Mouse (Mus musculus): ENCODE results near the gene C1qtnf7. TPM values are rescaled to one million over a fixed set of nuclear protein-coding genes. Genes with fewer than 3 reads are reported as not detected.
A peak's percentile ranks its signal among the peaks of the same experiment; 100 is the strongest.

Gene C1qtnf7
- polyA plus RNA-seq, 1 experiment: 2.7 TPM

DNA sequence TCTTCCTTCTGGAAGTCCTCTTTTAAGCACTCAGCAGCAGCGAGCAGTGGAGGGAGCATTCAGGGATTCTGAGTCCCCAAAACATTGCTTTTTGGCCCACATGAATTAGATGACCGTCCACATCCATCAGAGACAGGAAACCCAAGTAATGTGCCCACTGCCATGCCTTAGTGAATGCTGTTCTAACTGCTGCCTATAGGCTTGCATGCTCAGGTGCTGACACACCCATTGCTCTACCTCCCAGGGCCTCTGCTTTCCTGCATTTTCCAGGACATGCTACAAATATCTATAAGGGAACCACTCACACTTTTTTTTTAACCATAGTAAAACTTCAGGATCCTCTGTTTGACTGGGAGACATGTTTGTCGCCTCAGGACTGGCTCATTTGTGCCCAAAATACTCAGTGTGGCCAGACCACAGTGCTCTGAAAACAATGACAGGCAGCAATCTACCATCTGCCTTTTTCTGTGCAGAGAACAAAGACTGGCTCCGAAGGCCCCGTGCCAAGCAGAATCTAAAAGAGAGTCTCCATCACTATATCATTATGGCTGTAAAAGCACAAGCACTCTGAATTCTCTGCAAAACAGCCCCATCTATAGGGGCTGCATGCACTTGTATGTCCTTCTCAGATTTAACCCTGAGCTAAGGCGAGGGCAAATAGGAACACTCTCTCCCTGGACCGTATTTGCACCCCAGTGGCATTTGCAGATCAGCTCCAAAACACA, 106.4 kb downstream of the C1qtnf7 start:
- Histone ChIP-seq H3K4me1 (ENCODE audit: control insufficient read depth, insufficient read depth, insufficient read length, low read length) (no peaks in the 10 kb centered on the region), H3K27ac (replicated peaks; ENCODE audit: low read depth, low read length) (no peak overlapping the region), H3K4me3 (ENCODE audit: insufficient read depth, low read depth, low read length) (no peak overlapping the region)

DNA sequence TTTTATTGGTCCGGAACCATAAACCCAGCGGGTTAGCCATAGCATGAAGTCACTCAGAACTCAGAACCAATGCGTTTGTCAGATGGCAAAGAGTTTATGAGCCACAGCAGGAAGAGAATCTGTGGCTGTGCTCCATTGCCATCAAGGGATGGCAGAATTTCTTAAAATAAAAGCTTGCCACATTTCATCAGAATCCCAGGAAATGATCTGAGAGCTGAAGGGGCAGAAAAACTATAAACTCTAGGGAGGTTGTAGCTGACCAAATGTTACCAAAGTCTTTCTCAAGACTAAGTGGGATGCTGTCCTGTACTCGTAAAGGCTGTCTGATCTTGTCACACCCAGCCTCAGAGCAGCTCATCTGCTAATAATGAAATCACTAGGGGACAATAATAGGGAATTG, 110.1 kb downstream of the C1qtnf7 start:
- Histone ChIP-seq H3K4me3 (ENCODE audit: insufficient read depth, low read depth, low read length) (no peak overlapping the region), H3K27ac (replicated peaks; ENCODE audit: low read depth, low read length) (no peak overlapping the region), H3K4me1 (ENCODE audit: control insufficient read depth, insufficient read depth, insufficient read length, low read length) (no peaks in the 10 kb centered on the region)

DNA sequence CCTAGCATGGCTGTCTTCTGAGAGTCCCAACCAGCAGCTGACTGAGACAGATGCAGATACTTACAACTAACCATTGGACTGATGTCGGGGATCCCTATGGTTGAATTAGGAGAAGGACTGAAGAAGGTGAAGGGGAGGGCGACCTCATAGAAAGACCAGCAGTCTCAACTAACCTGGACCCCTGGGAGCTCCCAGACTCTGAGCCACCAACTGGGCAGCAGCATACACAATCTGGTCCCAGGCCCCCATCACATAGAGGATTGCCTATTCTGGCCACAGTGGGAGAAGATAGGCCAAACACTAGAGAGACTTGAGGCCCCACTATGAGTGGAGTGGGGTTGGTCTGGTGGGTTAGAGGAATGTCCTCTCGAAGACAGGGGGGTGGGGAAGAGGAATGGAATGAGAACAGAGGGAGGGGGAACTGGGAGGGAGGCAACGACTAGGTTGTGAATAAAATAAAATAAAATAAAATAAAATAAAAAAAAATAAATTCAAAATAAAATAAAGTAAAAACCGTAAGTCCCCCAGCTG, 118.8 kb downstream of the C1qtnf7 start:
- H3K27ac ChIP-seq (replicated peaks; ENCODE audit: low read depth, low read length): no peak overlapping the region

DNA sequence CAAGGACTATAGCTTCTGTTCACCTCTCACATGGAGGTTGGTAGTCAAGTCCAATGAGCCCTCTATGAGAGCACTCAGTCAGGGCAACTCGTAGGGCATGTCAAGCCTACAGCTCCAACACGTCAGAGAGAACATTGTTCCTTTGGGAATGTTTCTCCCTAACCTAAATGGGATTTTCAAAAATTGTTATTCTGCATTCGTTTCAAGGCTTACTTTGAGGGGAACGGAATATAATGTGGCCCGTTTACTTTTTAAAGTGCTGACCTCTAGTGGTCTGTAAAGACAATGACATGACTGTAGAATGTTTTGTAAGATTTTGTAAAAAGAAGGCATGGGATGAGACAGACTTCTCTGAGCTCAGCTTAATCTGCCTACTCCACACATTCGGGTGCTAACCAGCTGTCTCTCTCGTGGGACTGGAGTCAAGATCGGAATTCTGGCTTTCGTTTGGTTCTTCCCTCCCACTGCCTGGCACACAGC, 119.3 kb downstream of the C1qtnf7 start:
- Histone ChIP-seq H3K27ac (replicated peaks; ENCODE audit: low read depth, low read length) (no peak overlapping the region), H3K4me3 (ENCODE audit: insufficient read depth, low read depth, low read length) (no peak overlapping the region), H3K4me1 (ENCODE audit: control insufficient read depth, insufficient read depth, insufficient read length, low read length) (no peaks in the 10 kb centered on the region)

More for the DNA sequence above, 118.8 kb downstream of the C1qtnf7 start:
- Histone ChIP-seq H3K4me1 (ENCODE audit: control insufficient read depth, insufficient read depth, insufficient read length, low read length) (no peaks in the 10 kb centered on the region), H3K4me3 (ENCODE audit: insufficient read depth, low read depth, low read length) (no peak overlapping the region)

DNA sequence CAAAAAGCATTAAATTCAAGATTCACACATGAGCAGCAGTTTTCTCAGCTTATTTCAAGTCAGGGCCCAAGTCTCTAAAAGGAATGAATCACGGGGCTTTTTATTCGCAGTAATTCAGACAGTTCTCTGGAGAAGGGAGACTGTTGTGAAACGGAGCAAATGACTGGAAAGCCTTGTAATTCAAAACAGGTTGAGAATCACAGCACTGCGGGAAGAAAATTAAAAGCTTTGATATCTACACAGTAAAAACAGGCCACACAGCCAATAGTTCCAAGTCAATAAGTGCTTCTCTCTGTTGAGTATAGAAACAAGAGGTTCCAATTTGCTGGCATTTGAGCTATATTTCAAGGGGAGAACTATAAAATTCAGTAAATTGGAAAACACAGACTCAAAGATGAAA, 129.7 kb downstream of the C1qtnf7 start:
- H3K4me1 ChIP-seq (ENCODE audit: control insufficient read depth, insufficient read depth, insufficient read length, low read length): no peaks in the 10 kb centered on the region
- H3K4me3 ChIP-seq (ENCODE audit: insufficient read depth, low read depth, low read length): no peak overlapping the region

DNA sequence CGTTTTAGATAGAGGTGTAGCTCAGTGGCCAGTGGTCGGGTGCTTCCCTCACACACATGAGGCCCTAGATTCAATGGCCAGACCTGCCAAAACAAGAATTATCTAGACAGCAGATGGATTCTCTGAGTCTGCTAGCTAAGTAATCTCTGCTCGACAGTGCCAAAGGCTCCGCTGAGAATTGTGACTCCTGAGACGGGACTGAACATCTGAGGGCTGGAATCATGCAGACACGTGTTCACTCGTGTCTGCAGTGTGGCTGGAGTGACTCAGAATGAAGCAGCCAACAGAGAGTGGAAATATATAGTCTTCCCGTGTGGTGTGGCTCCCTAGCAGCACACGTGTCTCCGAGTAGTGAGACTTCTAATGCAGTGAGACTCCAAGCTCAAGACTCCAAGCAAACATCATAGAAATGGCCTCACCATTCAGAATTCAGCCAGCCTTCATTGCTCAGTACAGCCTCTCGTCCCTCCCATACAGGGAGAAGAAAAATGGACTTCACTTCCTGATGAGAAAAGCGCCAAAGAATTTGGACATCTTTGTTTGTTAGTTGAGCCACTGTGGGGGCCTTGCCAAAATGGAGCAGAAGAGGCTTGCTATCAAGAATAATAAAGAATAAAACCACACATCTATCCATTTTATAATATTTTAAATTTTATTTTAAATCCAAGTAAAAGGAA, 131.9 kb downstream of the C1qtnf7 start:
- Histone ChIP-seq H3K4me3 (ENCODE audit: insufficient read depth, low read depth, low read length) (no peak overlapping the region), H3K4me1 (ENCODE audit: control insufficient read depth, insufficient read depth, insufficient read length, low read length) (no peaks in the 10 kb centered on the region), H3K27ac (replicated peaks; ENCODE audit: low read depth, low read length) (no peak overlapping the region)

More for the DNA sequence above, 129.7 kb downstream of the C1qtnf7 start:
- no peak overlapping the region for H3K27ac ChIP-seq (replicated peaks; ENCODE audit: low read depth, low read length)

DNA sequence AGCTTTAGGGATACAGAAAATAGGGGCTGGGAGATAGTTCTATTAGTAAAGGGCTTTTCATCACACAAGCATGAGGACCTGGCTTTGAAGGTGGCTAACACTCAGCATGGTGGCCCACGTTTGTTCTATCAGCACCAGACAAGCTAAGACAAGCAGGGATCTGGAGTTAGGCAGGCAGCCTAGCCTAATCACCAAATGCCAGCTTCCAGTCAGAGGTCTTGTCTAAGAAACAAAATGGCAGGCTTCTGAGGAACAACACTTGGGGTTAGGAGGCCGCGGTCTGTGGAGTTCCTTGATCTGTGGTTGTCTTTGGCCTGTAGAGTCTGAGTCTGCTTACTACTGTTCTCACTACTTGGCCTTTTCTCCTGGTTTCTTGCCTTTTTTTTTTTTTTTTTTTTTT, 146.2 kb downstream of the C1qtnf7 start:
- Histone ChIP-seq H3K4me3 (ENCODE audit: insufficient read depth, low read depth, low read length) (no peak overlapping the region), H3K27ac (replicated peaks; ENCODE audit: low read depth, low read length) (peak overlapping the region; percentile 36; the same call in 1 of the 2 replicates), H3K4me1 (ENCODE audit: control insufficient read depth, insufficient read depth, insufficient read length, low read length) (peaks cover 3% of the 10 kb centered on the region)

DNA sequence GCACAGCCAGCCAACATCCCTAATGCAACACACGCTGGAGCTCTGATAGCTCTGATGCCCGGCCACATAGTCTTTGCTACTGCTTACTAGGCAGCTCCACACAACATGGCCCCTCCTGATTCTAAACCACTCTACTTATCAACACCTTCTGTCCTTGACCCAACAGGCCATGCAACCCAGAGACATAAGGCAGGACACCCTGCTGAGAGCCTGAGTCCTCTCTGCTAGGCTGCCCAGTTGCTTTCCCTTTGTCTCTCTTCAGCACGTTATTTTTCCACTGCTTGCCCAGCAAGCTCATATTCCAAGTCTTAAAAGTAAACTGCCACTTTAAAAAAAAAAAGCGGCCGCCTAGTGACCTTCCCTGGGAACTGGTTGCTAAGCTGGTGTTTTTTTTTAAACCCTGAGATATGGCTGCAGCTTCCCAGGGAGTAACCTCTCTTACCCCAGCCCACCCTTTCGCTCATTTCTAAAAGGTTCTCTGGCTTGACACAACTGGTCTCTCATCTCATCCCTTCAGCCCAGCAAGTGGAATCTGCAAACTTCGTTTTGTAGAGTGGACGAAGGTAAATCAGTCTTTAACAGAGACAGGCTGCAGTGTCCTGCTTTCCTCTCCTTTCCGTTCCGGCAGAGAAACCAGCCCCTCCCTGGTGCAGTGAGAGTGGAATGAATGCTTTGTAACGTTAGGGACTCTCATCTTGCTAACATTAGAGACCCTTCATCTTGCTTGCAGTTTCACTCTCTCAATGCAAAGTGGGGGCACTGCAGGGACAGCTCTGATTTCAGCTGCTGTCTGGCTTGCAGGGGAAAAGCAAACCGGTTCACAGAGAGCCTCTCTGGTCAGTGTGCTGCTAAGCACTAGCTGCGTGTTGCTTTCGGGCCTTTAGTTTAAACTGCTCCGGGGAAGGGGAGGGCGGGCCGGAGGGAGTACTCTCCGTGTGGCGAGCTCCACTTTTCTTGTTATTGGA, 146.9 kb downstream of the C1qtnf7 start, which contains the start of gene Cc2d2a:
Gene Cc2d2a (plus strand): TSS at position 350 of the 965 bp plus-strand sequence.
- H3K4me1 ChIP-seq (ENCODE audit: control insufficient read depth, insufficient read depth, insufficient read length, low read length): peaks cover 3% of the 10 kb centered on the region
- H3K27ac ChIP-seq (replicated peaks; ENCODE audit: low read depth, low read length): peak within 1 kb of the TSS; percentile 36; the same call in 1 of the 2 replicates
- peak within 1 kb of the TSS; percentile 70 for H3K4me3 ChIP-seq (ENCODE audit: insufficient read depth, low read depth, low read length)

DNA sequence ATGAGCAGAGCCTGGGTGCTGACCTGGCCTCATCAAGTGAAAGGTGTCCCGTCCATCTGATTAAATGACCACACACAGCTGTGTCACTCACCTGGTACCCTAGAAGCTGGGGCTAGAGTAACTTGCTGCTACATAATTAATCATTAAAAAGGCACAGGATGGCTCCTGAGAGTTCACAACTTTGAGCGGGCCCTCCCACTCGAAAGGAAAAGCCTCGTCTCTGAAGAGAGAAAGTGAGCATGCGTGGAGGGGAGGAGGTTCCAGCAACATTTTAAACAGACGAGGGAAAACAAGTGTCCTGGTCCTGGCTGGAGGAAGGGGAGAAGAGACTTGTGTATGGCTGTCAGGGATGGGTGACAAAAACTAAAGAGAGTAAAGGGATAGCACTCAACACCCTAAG, 148.2 kb downstream of the C1qtnf7 start:
- peak overlapping the region; percentile 34 for H3K4me3 ChIP-seq (ENCODE audit: insufficient read depth, low read depth, low read length)
- no peak overlapping the region for H3K27ac ChIP-seq (replicated peaks; ENCODE audit: low read depth, low read length)
- peaks cover 3% of the 10 kb centered on the region for H3K4me1 ChIP-seq (ENCODE audit: control insufficient read depth, insufficient read depth, insufficient read length, low read length)

DNA sequence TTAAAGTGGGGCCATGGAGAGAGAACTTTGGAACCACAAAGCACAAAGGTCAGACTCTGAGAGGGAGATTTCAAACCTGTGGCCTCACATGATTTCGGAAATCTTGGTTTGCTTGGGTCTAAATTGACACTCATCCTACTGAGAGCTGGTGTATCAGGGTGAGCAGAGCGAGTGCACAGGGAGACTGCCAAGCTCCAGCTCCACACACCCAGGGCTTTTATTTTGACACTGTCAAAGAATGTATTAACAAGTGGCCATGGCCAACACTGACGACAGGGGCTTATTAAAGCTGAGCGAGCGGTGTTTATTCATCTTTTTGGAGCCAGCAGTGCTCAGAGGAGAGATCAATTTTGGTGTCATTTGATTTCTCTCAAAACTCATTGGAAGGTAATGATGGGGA, 149.8 kb downstream of the C1qtnf7 start:
- H3K4me3 ChIP-seq (ENCODE audit: insufficient read depth, low read depth, low read length): no peak overlapping the region
- peaks cover 3% of the 10 kb centered on the region for H3K4me1 ChIP-seq (ENCODE audit: control insufficient read depth, insufficient read depth, insufficient read length, low read length)
- no peak overlapping the region for H3K27ac ChIP-seq (replicated peaks; ENCODE audit: low read depth, low read length)

Other genes with a start within 250 kb of the C1qtnf7 start
- gene Cc2d2a, start 146.8 kb downstream of the C1qtnf7 start, polyA plus RNA-seq (2012; ENCODE audit: insufficient read depth, insufficient read length, missing spikeins): 4.3 and 4.9 TPM in 2 replicates